Mouse (Mus musculus) G1E (cell line): ENCODE data around the gene Cabin1. TPM values are rescaled to one million over a fixed set of nuclear protein-coding genes. Genes with fewer than 3 reads are reported as not detected.

Experiments
- ATAC-seq: 2 replicates; pipeline ENCODE4 v1.8.0; 2016; ENCODE audit warnings: mild to moderate bottlenecking; ENCODE audit not compliant: insufficient number of reproducible peaks, poor library complexity, low FRiP score, severe bottlenecking; ENCODE audit errors: extremely low read depth
- DNase-seq: peaks from one replicate; pipeline ENCODE4 v3.0.0; 2012; ENCODE audit warnings: low spot score
- H3K27me3 ChIP-seq: 2 replicates; pipeline ENCODE4 v1.6.1; 2012; ENCODE audit warnings: mild to moderate bottlenecking, low read length, inconsistent platforms; ENCODE audit not compliant: insufficient read depth
- H3K36me3 ChIP-seq: replicated peaks from 2 replicates; pipeline ENCODE3; 2012; ENCODE audit warnings: mild to moderate bottlenecking, inconsistent platforms
- H3K4me1 ChIP-seq: 2 replicates; pipeline ENCODE4 v1.6.1; 2012; ENCODE audit warnings: low read depth, low read length, inconsistent platforms, mixed read lengths; ENCODE audit not compliant: insufficient read depth
- H3K4me3 ChIP-seq: 2 replicates; pipeline ENCODE4 v1.5.1; 2012; ENCODE audit warnings: low read depth, mild to moderate bottlenecking, inconsistent platforms, low read length, moderate library complexity, mixed read lengths
- H3K9me3 ChIP-seq: replicated peaks from 2 replicates; pipeline ENCODE4 v1.6.1; 2012; ENCODE audit warnings: inconsistent platforms
- CTCF ChIP-seq: IDR thresholded peaks from 2 replicates; pipeline ENCODE4 v1.5.1; 2012; ENCODE audit warnings: low read depth, low read length, inconsistent platforms, mixed read lengths
- GATA1 ChIP-seq: IDR thresholded peaks from 2 replicates; pipeline ENCODE4 v1.6.1; 2012; ENCODE audit warnings: borderline replicate concordance, low read length, inconsistent platforms, mixed read lengths
- GATA2 ChIP-seq: IDR thresholded peaks from 2 replicates; pipeline ENCODE4 v1.6.1; 2012; ENCODE audit warnings: low read depth, low read length, inconsistent platforms, borderline replicate concordance
- POLR2AphosphoS5 ChIP-seq: IDR thresholded peaks from 2 replicates; pipeline ENCODE4 v1.6.1; 2012; ENCODE audit warnings: low read depth, low read length, inconsistent platforms; ENCODE audit not compliant: insufficient replicate concordance
- TAL1 ChIP-seq: conservative IDR thresholded peaks from 2 replicates; pipeline ENCODE4 v1.6.1; 2012; ENCODE audit warnings: low read depth, low read length, inconsistent platforms, mixed read lengths
- polyA plus RNA-seq: library from polyadenylated mRNA; stranded (reverse); fragments of >175 nt; gene quantifications from 2 replicates; pipeline ENCODE4 v1.2.3, GENCODE M21; 2012
- total RNA-seq, 2 experiments: library from RNA; stranded (forward) in 1 of 2; stranded (reverse) in 1 of 2; fragments of 200-1000 nt in 1 of 2; fragments of >200 nt in 1 of 2; fragmentation: Nextera tagmentation in 1 of 2; gene quantifications; 2 replicates each; pipeline ENCODE4 v1.2.3; 2014 to 2017

Cabin1 gene
- total and polyA plus RNA-seq, 3 experiments: 30.5 to 96.5 (median 78.7) TPM

GRCm38 (mm10) chr10:75679204-75679603 is 84.9 kb downstream of the Cabin1 start:
- no peaks in the 10 kb centered on the region for H3K9me3 ChIP-seq
- no peak overlapping the region for H3K4me3 ChIP-seq
- ATAC-seq (no peak), DNase-seq (no peak)
- TF ChIP-seq TAL1: no peak
- no peak for TF ChIP-seq CTCF
- no peak for TF ChIP-seq GATA1
- TF ChIP-seq GATA2: no peak
- no peak for TF ChIP-seq POLR2AphosphoS5
- H3K36me3 ChIP-seq: peaks cover 100% of the 10 kb centered on the region
- no peaks in the 10 kb centered on the region for H3K27me3 ChIP-seq
- H3K4me1 ChIP-seq: no peaks in the 10 kb centered on the region

- Histone ChIP-seq H3K27me3 (no peaks in the 10 kb centered on the region), H3K4me3 (no peak overlapping the region), H3K9me3 (no peaks in the 10 kb centered on the region), H3K36me3 (peaks cover 100% of the 10 kb centered on the region), H3K4me1 (no peaks in the 10 kb centered on the region)
- DNase-seq (no peak), ATAC-seq (no peak)
- no peak for TF ChIP-seq GATA1
- no peak for TF ChIP-seq TAL1
- no peak for TF ChIP-seq GATA2
- no peak for TF ChIP-seq CTCF
Measured at GRCm38 (mm10) chr10:75677989-75678388, 86.2 kb downstream of the Cabin1 start.

DNA sequence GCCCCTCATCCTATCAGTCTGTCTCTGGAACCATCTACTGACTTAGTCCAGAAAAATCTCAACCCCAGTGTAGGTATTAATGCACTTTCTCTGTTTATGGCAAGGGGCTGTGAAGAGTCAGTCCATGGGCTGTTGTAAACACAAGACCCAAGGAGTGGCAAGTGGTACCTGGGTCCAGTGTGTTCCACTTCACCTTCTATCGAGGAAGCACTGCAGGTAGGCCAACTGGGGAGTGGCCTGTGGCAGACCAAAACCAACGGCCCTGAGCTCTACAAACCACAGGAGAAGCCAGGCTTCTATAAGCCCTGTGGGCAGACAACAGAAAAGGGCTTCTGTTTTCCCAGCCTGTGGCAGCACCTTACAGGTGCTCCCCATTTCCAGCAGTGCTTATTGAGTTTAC is 86.6 kb downstream of the Cabin1 start:
- no peaks in the 10 kb centered on the region for H3K27me3 ChIP-seq
- no peaks in the 10 kb centered on the region for H3K9me3 ChIP-seq
- H3K36me3 ChIP-seq: peaks cover 100% of the 10 kb centered on the region
- DNase-seq (no peak), ATAC-seq (no peak)
- H3K4me3 ChIP-seq: no peak overlapping the region
- H3K4me1 ChIP-seq: no peaks in the 10 kb centered on the region
- TF ChIP-seq TAL1 (no peak), GATA1 (no peak), POLR2AphosphoS5 (no peak), CTCF (no peak), GATA2 (no peak)

GRCm38 (mm10) chr10:75676819-75677565 is 87.1 kb downstream of the Cabin1 start:
- H3K27me3 ChIP-seq: no peaks in the 10 kb centered on the region
- TF ChIP-seq TAL1: no peak
- no peak for TF ChIP-seq POLR2AphosphoS5
- TF ChIP-seq GATA1: no peak
- no peak for TF ChIP-seq CTCF
- TF ChIP-seq GATA2: no peak
- no peak overlapping the region for H3K4me3 ChIP-seq
- no peaks in the 10 kb centered on the region for H3K4me1 ChIP-seq
- DNase-seq (no peak), ATAC-seq (no peak)
- no peaks in the 10 kb centered on the region for H3K9me3 ChIP-seq
- H3K36me3 ChIP-seq: peaks cover 100% of the 10 kb centered on the region

- Histone ChIP-seq H3K4me1 (no peaks in the 10 kb centered on the region), H3K4me3 (no peak overlapping the region), H3K27me3 (no peaks in the 10 kb centered on the region), H3K36me3 (peaks cover 100% of the 10 kb centered on the region), H3K9me3 (no peaks in the 10 kb centered on the region)
- DNase-seq (no peak), ATAC-seq (no peak)
- TF ChIP-seq CTCF (no peak), GATA2 (no peak), POLR2AphosphoS5 (no peak), GATA1 (no peak)
Measured at GRCm38 (mm10) chr10:75676286-75676685, 87.9 kb downstream of the Cabin1 start.

- H3K27me3 ChIP-seq: no peaks in the 10 kb centered on the region
- no peak overlapping the region for H3K4me3 ChIP-seq
Measured at GRCm38 (mm10) chr10:75675594-75675993, 88.5 kb downstream of the Cabin1 start.

DNA sequence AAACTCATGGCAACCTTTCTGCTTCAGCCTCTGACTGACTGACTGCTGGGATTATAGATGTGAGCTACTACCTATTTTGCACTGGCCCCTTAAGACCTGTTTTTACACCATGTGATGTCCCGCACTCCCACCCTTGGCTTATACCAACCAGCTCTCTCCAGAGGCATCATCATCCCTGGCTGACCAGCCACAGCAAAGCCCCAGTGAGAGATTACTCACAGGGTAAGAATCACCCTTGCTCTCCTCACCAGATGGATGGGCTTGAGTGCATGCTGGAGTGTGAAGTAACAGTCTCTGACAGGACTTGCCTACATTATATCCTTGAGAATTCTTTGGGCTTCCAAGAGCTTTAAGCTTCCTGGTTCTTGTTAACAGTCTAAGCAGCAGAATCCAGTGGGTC is 94.2 kb downstream of the Cabin1 start:
- TF ChIP-seq GATA2 (no peak), TAL1 (no peak), GATA1 (no peak), POLR2AphosphoS5 (no peak), CTCF (no peak)
- peaks cover 90% of the 10 kb centered on the region for H3K36me3 ChIP-seq
- no peaks in the 10 kb centered on the region for H3K9me3 ChIP-seq
- peaks cover 36% of the 10 kb centered on the region for H3K4me1 ChIP-seq
- H3K4me3 ChIP-seq: no peak overlapping the region
- DNase-seq (no peak), ATAC-seq (no peak)
- no peaks in the 10 kb centered on the region for H3K27me3 ChIP-seq

More at GRCm38 (mm10) chr10:75675594-75675993, 88.5 kb downstream of the Cabin1 start:
- no peak for ATAC-seq
- H3K4me1 ChIP-seq: no peaks in the 10 kb centered on the region
- DNase-seq: no peak
- TF ChIP-seq CTCF (no peak), TAL1 (no peak), POLR2AphosphoS5 (no peak), GATA2 (no peak), GATA1 (no peak)
- H3K9me3 ChIP-seq: no peaks in the 10 kb centered on the region
- H3K36me3 ChIP-seq: peaks cover 100% of the 10 kb centered on the region
